Mouse (Mus musculus) neural tube, embryonic 15.5 days (tissue): ENCODE data around the gene Nudt1. TPM values are rescaled to one million over a fixed set of nuclear protein-coding genes. Genes with fewer than 3 reads are reported as not detected.
"Not testable (repeated sequence)": the region's sequence is repeated elsewhere in the genome, so short reads cannot be mapped to it uniquely, and the experiment has no call there.

ENCODE experiments used
- ATAC-seq: fragments of 200-750 bp; cut with Nextera tagmentation; 2 replicates; pipeline ENCODE4 v1.8.0; 2017; ENCODE audit warnings: mild to moderate bottlenecking, moderate TSS enrichment, moderate library complexity; ENCODE audit not compliant: low FRiP score
- H3K27ac ChIP-seq: fragments of 300-500 bp; sonication (generic); replicated peaks from 2 replicates; pipeline ENCODE4 v1.5.1; 2015; ENCODE audit warnings: mild to moderate bottlenecking, inconsistent platforms
- H3K27me3 ChIP-seq: fragments of 300-500 bp; sonication (generic); replicated peaks from 2 replicates; pipeline ENCODE4 v1.6.1; 2015; ENCODE audit warnings: inconsistent platforms
- H3K36me3 ChIP-seq: fragments of 300-500 bp; sonication (generic); 2 replicates; pipeline ENCODE4 v1.6.1; 2015; ENCODE audit warnings: inconsistent platforms
- H3K4me1 ChIP-seq: fragments of 300-500 bp; sonication (generic); 2 replicates; pipeline ENCODE4 v1.6.1; 2015; ENCODE audit warnings: inconsistent platforms
- H3K4me2 ChIP-seq: fragments of 300-500 bp; sonication (generic); 2 replicates; pipeline ENCODE4 v1.6.1; 2015; ENCODE audit warnings: inconsistent platforms, mild to moderate bottlenecking, moderate library complexity
- H3K4me3 ChIP-seq: fragments of 300-500 bp; sonication (generic); replicated peaks from 2 replicates; pipeline ENCODE4 v1.5.1; 2015; ENCODE audit warnings: mild to moderate bottlenecking, inconsistent platforms
- H3K9ac ChIP-seq: fragments of 300-500 bp; sonication (generic); replicated peaks from 2 replicates; pipeline ENCODE4 v1.6.1; 2015; ENCODE audit warnings: mild to moderate bottlenecking, inconsistent platforms
- H3K9me3 ChIP-seq: fragments of 300-500 bp; sonication (generic); replicated peaks from 2 replicates; pipeline ENCODE4 v1.6.1; 2016; ENCODE audit warnings: inconsistent platforms
- WGBS: fragments of 180-500 bp; shearing (Covaris S2); methylation state at CpG from one replicate; pipeline ENCODE4 v1.1.7; 2015; ENCODE audit warnings: mixed read lengths; 5-methylcytosine and 5-hydroxymethylcytosine counted together
- polyA plus RNA-seq: library from polyadenylated mRNA; unstranded; fragments of >200 nt; fragmentation: Nextera tagmentation; extraction: Ambion mirVana; gene quantifications from 2 replicates; pipeline ENCODE4 v1.2.1, GENCODE M21; 2015

Nudt1 gene
- polyA plus RNA-seq, 1 experiment from 2014 or later: 29.3 TPM

GRCm38 (mm10) chr5:140345244-140345643 lies 23.8 kb downstream of the Nudt1 start:
- H3K27ac ChIP-seq: no peak overlapping the region
- no peak overlapping the region for H3K4me3 ChIP-seq
- no peak overlapping the region for H3K4me2 ChIP-seq
- H3K36me3 ChIP-seq: peaks cover 41% of the 10 kb centered on the region
- no peaks in the 10 kb centered on the region for H3K27me3 ChIP-seq
- H3K9me3 ChIP-seq: no peaks in the 10 kb centered on the region
- no peaks in the 10 kb centered on the region for H3K4me1 ChIP-seq
- 89% methylated on average over 4 of the region's 4 CpGs for WGBS
- no peak for ATAC-seq
- no peak overlapping the region for H3K9ac ChIP-seq

GRCm38 (mm10) chr5:140346050-140346449 lies 24.6 kb downstream of the Nudt1 start:
- Histone ChIP-seq H3K4me3 (no peak overlapping the region), H3K36me3 (peaks cover 38% of the 10 kb centered on the region), H3K4me2 (no peak overlapping the region), H3K9ac (no peak overlapping the region), H3K4me1 (no peaks in the 10 kb centered on the region), H3K27me3 (no peaks in the 10 kb centered on the region), H3K27ac (no peak overlapping the region), H3K9me3 (no peaks in the 10 kb centered on the region)
- no peak for ATAC-seq
- WGBS: 84% methylated on average over 1 of the region's 1 CpGs

- H3K4me3 ChIP-seq: no peak overlapping the region
- 97% methylated on average over 9 of the region's 9 CpGs for WGBS
- H3K9ac ChIP-seq: no peak overlapping the region
- H3K4me1 ChIP-seq: no peaks in the 10 kb centered on the region
- H3K27me3 ChIP-seq: no peaks in the 10 kb centered on the region
- H3K36me3 ChIP-seq: peaks cover 54% of the 10 kb centered on the region
- no peaks in the 10 kb centered on the region for H3K9me3 ChIP-seq
- ATAC-seq: no peak
- H3K4me2 ChIP-seq: no peak overlapping the region
- no peak overlapping the region for H3K27ac ChIP-seq
Measured at GRCm38 (mm10) chr5:140349882-140350281, 28.4 kb downstream of the Nudt1 start.

- Histone ChIP-seq H3K4me3 (no peak overlapping the region), H3K4me2 (no peak overlapping the region), H3K9ac (no peak overlapping the region), H3K27ac (no peak overlapping the region), H3K4me1 (no peaks in the 10 kb centered on the region), H3K9me3 (no peaks in the 10 kb centered on the region), H3K27me3 (no peaks in the 10 kb centered on the region), H3K36me3 (peaks cover 58% of the 10 kb centered on the region)
- no peak for ATAC-seq
- 93% methylated on average over 8 of the region's 8 CpGs for WGBS
Measured at GRCm38 (mm10) chr5:140350731-140351497, 29.5 kb downstream of the Nudt1 start.

- H3K9ac ChIP-seq: no peak overlapping the region
- H3K27me3 ChIP-seq: no peaks in the 10 kb centered on the region
- no peak overlapping the region for H3K27ac ChIP-seq
- peaks cover 61% of the 10 kb centered on the region for H3K36me3 ChIP-seq
- no peaks in the 10 kb centered on the region for H3K9me3 ChIP-seq
- H3K4me1 ChIP-seq: no peaks in the 10 kb centered on the region
- ATAC-seq: no peak
- no peak overlapping the region for H3K4me2 ChIP-seq
- H3K4me3 ChIP-seq: no peak overlapping the region
- WGBS: 97% methylated on average over 6 of the region's 6 CpGs
Measured at GRCm38 (mm10) chr5:140352352-140352751, 30.9 kb downstream of the Nudt1 start.

GRCm38 (mm10) chr5:140355934-140356333 lies 34.5 kb downstream of the Nudt1 start:
- Histone ChIP-seq H3K4me3 (no peak overlapping the region), H3K27me3 (no peaks in the 10 kb centered on the region), H3K36me3 (peaks cover 66% of the 10 kb centered on the region), H3K9me3 (no peaks in the 10 kb centered on the region), H3K4me2 (no peak overlapping the region), H3K27ac (no peak overlapping the region), H3K9ac (no peak overlapping the region), H3K4me1 (no peaks in the 10 kb centered on the region)
- no peak for ATAC-seq
- 89% methylated on average over 11 of the region's 11 CpGs for WGBS

- no peak for ATAC-seq
- H3K9ac ChIP-seq: no peak overlapping the region
- H3K9me3 ChIP-seq: no peaks in the 10 kb centered on the region
- H3K27me3 ChIP-seq: no peaks in the 10 kb centered on the region
- no peak overlapping the region for H3K27ac ChIP-seq
- no peak overlapping the region for H3K4me3 ChIP-seq
- no peak overlapping the region for H3K4me2 ChIP-seq
- peaks cover 51% of the 10 kb centered on the region for H3K36me3 ChIP-seq
- H3K4me1 ChIP-seq: no peaks in the 10 kb centered on the region
- 94% methylated on average over 3 of the region's 3 CpGs for WGBS
Measured at GRCm38 (mm10) chr5:140357466-140357865, 36.0 kb downstream of the Nudt1 start.

GRCm38 (mm10) chr5:140359930-140360674 lies 38.6 kb downstream of the Nudt1 start:
- no peak for ATAC-seq
- no peak overlapping the region for H3K27ac ChIP-seq
- WGBS: 78% methylated on average over 14 of the region's 14 CpGs
- no peaks in the 10 kb centered on the region for H3K27me3 ChIP-seq
- no peaks in the 10 kb centered on the region for H3K4me1 ChIP-seq
- H3K4me2 ChIP-seq: no peak overlapping the region
- H3K9ac ChIP-seq: no peak overlapping the region
- no peak overlapping the region for H3K4me3 ChIP-seq
- no peaks in the 10 kb centered on the region for H3K9me3 ChIP-seq
- H3K36me3 ChIP-seq: peaks cover 24% of the 10 kb centered on the region

- WGBS: 94% methylated on average over 5 of the region's 5 CpGs
- Histone ChIP-seq H3K27me3 (no peaks in the 10 kb centered on the region), H3K9me3 (no peaks in the 10 kb centered on the region), H3K4me1 (no peaks in the 10 kb centered on the region), H3K4me2 (no peak overlapping the region), H3K27ac (no peak overlapping the region), H3K9ac (no peak overlapping the region), H3K4me3 (no peak overlapping the region), H3K36me3 (no peaks in the 10 kb centered on the region)
- no peak for ATAC-seq
Measured at GRCm38 (mm10) chr5:140364415-140364814, 43.0 kb downstream of the Nudt1 start.

GRCm38 (mm10) chr5:140368126-140368525 lies 46.7 kb downstream of the Nudt1 start:
- not testable (repeated sequence) for H3K27ac ChIP-seq, H3K36me3 ChIP-seq, H3K9ac ChIP-seq, H3K27me3 ChIP-seq, H3K4me3 ChIP-seq, H3K4me1 ChIP-seq, ATAC-seq, H3K9me3 ChIP-seq, H3K4me2 ChIP-seq
- 86% methylated on average over 2 of the region's 2 CpGs for WGBS

- no peak overlapping the region for H3K9ac ChIP-seq
- 94% methylated on average over 4 of the region's 4 CpGs for WGBS
- no peak overlapping the region for H3K4me2 ChIP-seq
- H3K36me3 ChIP-seq: no peaks in the 10 kb centered on the region
- no peak for ATAC-seq
- H3K27ac ChIP-seq: no peak overlapping the region
- no peak overlapping the region for H3K4me3 ChIP-seq
- H3K9me3 ChIP-seq: no peaks in the 10 kb centered on the region
- peaks cover 8% of the 10 kb centered on the region; the same call in 1 of the 2 replicates for H3K4me1 ChIP-seq
- H3K27me3 ChIP-seq: no peaks in the 10 kb centered on the region
Measured at GRCm38 (mm10) chr5:140368926-140369325, 47.5 kb downstream of the Nudt1 start.

- H3K27ac ChIP-seq: no peak overlapping the region
- H3K36me3 ChIP-seq: no peaks in the 10 kb centered on the region
- no peak overlapping the region for H3K9ac ChIP-seq
- WGBS: 91% methylated on average over 2 of the region's 2 CpGs
- H3K9me3 ChIP-seq: no peaks in the 10 kb centered on the region
- H3K4me3 ChIP-seq: no peak overlapping the region
- H3K4me2 ChIP-seq: no peak overlapping the region
- no peak for ATAC-seq
- H3K4me1 ChIP-seq: peaks cover 13% of the 10 kb centered on the region
- no peaks in the 10 kb centered on the region for H3K27me3 ChIP-seq
Measured at GRCm38 (mm10) chr5:140369466-140369865, 48.0 kb downstream of the Nudt1 start.
